Mouse (Mus musculus) brain, embryonic 14.5 days (tissue): ENCODE measurements around the gene Fance.

Experiments used
- CTCF ChIP-seq: fragments of 200-500 bp; IDR thresholded peaks from 2 replicates; pipeline ENCODE4 v1.5.1; 2012; ENCODE audit warnings: inconsistent platforms, mild to moderate bottlenecking, moderate library complexity, borderline replicate concordance; ENCODE audit not compliant: insufficient read depth, insufficient read length; ENCODE audit errors: extremely low read depth
- POLR2A ChIP-seq: fragments of 200-500 bp; IDR thresholded peaks from 2 replicates; pipeline ENCODE4 v1.6.1; 2012; ENCODE audit warnings: mild to moderate bottlenecking, inconsistent platforms, borderline replicate concordance; ENCODE audit not compliant: poor library complexity, insufficient read depth, insufficient read length, severe bottlenecking; ENCODE audit errors: extremely low read depth

GRCm38 (mm10) chr17:28323786-28324185 lies 10.5 kb downstream of the Fance start:
- TF ChIP-seq CTCF: no peak
- no peak for TF ChIP-seq POLR2A
